14 mouse cellular contexts compared by ENCODE assay signal in the genomic region with DNA sequence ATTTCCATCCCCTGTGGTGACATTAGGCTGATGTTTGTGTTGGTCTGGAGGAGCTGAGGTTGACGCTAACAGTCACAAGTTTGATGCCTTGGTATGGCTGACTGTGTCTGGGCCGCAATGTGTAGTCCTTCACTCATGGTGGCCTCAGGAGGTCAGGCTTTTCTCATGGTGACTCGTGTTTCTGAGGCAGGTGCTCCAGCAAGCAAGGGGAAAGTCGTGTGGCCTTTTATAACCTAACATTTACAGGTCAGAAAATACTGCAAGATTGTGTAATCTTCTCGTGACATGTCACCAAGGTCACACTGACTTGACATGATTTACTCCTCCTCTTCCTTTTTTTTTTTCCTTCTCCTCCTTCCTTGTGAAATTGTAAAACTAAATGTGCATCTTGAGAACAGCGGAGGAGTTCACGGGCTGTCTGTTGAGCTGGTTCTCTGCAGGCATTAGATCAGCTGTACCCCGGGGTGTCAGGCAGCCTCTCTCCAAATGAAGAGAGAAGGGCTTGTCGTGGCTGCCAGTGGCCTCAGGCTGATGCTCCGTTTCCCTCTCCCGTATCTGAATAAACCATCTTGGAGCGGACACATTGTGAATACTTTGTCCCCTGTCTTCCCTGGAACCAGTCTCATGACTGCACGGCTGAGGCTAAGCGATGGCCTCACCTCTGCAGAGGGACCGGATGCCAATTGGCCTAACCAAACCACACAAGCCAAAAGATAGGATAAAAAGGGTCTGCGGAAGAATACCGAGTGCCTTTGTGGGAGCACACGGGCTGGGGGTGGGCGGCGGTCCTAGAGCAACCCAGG. TPM values are rescaled to one million over a fixed set of nuclear protein-coding genes. Genes with fewer than 3 reads are reported as not detected.
DNase-seq lines count a peak whose midpoint lies in the region; ATAC-seq and TF ChIP-seq lines count a peak whose summit lies in the region.
"Had no signal": no experiment of that assay in that cellular context is flagged by ENCODE, and none has a peak within 500 bp of the region (broad histone marks: within the 10 kb centered on the region; RNA-seq: fewer than 3 reads in every experiment).

No protein-coding gene starts in this region.

- no peak overlapping the region for H3K27ac ChIP-seq in intestine, embryonic 14.5 days (ENCODE audit: low read depth)
- no peak overlapping the region for H3K27ac ChIP-seq in intestine, embryonic 16.5 days (ENCODE audit: low read length)
- H3K27ac ChIP-seq in forebrain, embryonic 14.5 days (ENCODE audit: low read depth, low read length) = no peak overlapping the region; the same call in 1 of the 2 replicates
- H3K27ac ChIP-seq in gastrocnemius, adult 2 months = no peak overlapping the region
- H3K27ac ChIP-seq: liver, embryonic 14.5 days; stomach, embryonic 15.5 days had no signal

- H3K9ac ChIP-seq in intestine, embryonic 14.5 days (ENCODE audit: low read length) = no peak overlapping the region
- no peak overlapping the region for H3K9ac ChIP-seq in intestine, embryonic 16.5 days (ENCODE audit: low read depth, low read length)
- peak overlapping the region; percentile 6; the same call in 1 of the 2 replicates for H3K9ac ChIP-seq in forebrain, embryonic 14.5 days (ENCODE audit: low read length)
- H3K9ac ChIP-seq: liver, embryonic 14.5 days; stomach, embryonic 15.5 days had no signal

- no peaks in the 10 kb centered on the region for H3K4me1 ChIP-seq in intestine, embryonic 14.5 days (replicated peaks; ENCODE audit: control insufficient read depth, insufficient read depth, low read length)
- peaks cover 6% of the 10 kb centered on the region for H3K4me1 ChIP-seq in intestine, embryonic 16.5 days (ENCODE audit: control insufficient read depth, insufficient read depth, low read length)
- H3K4me1 ChIP-seq in forebrain, embryonic 14.5 days (ENCODE audit: control insufficient read depth, insufficient read depth, low read length) = 0 out of 2 replicates have a peak, but pooled peaks cover 3% of the 10 kb centered on the region
- H3K4me1 ChIP-seq in lung, adult 2 months (ENCODE audit: control insufficient read depth, insufficient read depth, low read length) = no peaks in the 10 kb centered on the region; the same call in 1 of the 2 replicates

- no peak for ATAC-seq in intestine, embryonic 14.5 days (replicated peaks; ENCODE audit: low FRiP score, low TSS enrichment, low read depth)
- ATAC-seq in intestine, embryonic 16.5 days = no peak
- ATAC-seq in common myeloid progenitor, adult 5-6 weeks (replicated peaks; ENCODE audit: low read depth, poor library complexity, severe bottlenecking) = peak; percentile 64
- no peak for ATAC-seq in forebrain, embryonic 14.5 days
- ATAC-seq: CD4-positive, CD25-positive, alpha-beta regulatory T cell, adult 4 months had no signal

- WGBS in intestine, embryonic 14.5 days = 2% methylated on average over 20 of the region's 20 CpGs
- 4% methylated on average over 17 of the region's 20 CpGs for WGBS in intestine, embryonic 16.5 days
- WGBS in forebrain, embryonic 14.5 days = 7% methylated on average over 20 of the region's 20 CpGs
- 7% methylated on average over 18 of the region's 20 CpGs for WGBS in lung, adult 2 months

- TF ChIP-seq POLR2A in lung, adult 2 months (IDR thresholded peaks at IDR 0.05; ENCODE audit: borderline replicate concordance, extremely low read depth, low read depth, low read length) = no peak

- H3K4me2 ChIP-seq in intestine, embryonic 14.5 days (ENCODE audit: low read length) = no peak overlapping the region
- H3K4me2 ChIP-seq in intestine, embryonic 16.5 days (ENCODE audit: low read depth, low read length) = no peak overlapping the region
- peak overlapping the region; percentile 32 for H3K4me2 ChIP-seq in forebrain, embryonic 14.5 days (ENCODE audit: low read length)
- H3K4me2 ChIP-seq: stomach, embryonic 15.5 days had no signal

- no peak for TF ChIP-seq CTCF in lung, adult 2 months (IDR thresholded peaks at IDR 0.05; ENCODE audit: insufficient read depth, low read length)
- TF ChIP-seq CTCF in gastrocnemius, adult 2 months (IDR thresholded peaks at IDR 0.05) = no peak

- H3K36me3 ChIP-seq in intestine, embryonic 14.5 days (ENCODE audit: control insufficient read depth, insufficient read depth, low read length) = no peaks in the 10 kb centered on the region
- no peaks in the 10 kb centered on the region for H3K36me3 ChIP-seq in intestine, embryonic 16.5 days (ENCODE audit: control insufficient read depth, insufficient read depth, low read length)
- H3K36me3 ChIP-seq in forebrain, embryonic 14.5 days (ENCODE audit: control insufficient read depth, insufficient read depth, low read length) = no peaks in the 10 kb centered on the region
- H3K36me3 ChIP-seq: stomach, embryonic 15.5 days had no signal

- H3K9me3 ChIP-seq in intestine, embryonic 14.5 days (ENCODE audit: control insufficient read depth, low read length) = no peaks in the 10 kb centered on the region
- H3K9me3 ChIP-seq in intestine, embryonic 16.5 days (ENCODE audit: control insufficient read depth, low read length) = no peaks in the 10 kb centered on the region
- H3K9me3 ChIP-seq in forebrain, embryonic 14.5 days (replicated peaks; ENCODE audit: control insufficient read depth, low read length) = no peaks in the 10 kb centered on the region
- H3K9me3 ChIP-seq: stomach, embryonic 15.5 days had no signal

- intact Hi-C loops in gastrocnemius, adult 2 months (cut with DNase I) = no loop called here

- no peak overlapping the region for H3K4me3 ChIP-seq in intestine, embryonic 14.5 days (ENCODE audit: low read depth, low read length)
- no peak overlapping the region for H3K4me3 ChIP-seq in intestine, embryonic 16.5 days (ENCODE audit: low read length)
- no peak overlapping the region for H3K4me3 ChIP-seq in forebrain, embryonic 14.5 days (ENCODE audit: low read depth, low read length)
- no peak overlapping the region for H3K4me3 ChIP-seq in lung, adult 2 months (replicated peaks; ENCODE audit: extremely low read depth, low read depth, low read length)
- no peak overlapping the region for H3K4me3 ChIP-seq in gastrocnemius, adult 2 months
- H3K4me3 ChIP-seq: stomach, embryonic 15.5 days had no signal

- peaks cover 94% of the 10 kb centered on the region for H3K27me3 ChIP-seq in intestine, embryonic 14.5 days (replicated peaks; ENCODE audit: control insufficient read depth, insufficient read depth, low read length)
- peaks cover 72% of the 10 kb centered on the region for H3K27me3 ChIP-seq in intestine, embryonic 16.5 days (replicated peaks; ENCODE audit: control insufficient read depth, insufficient read depth, low read length)
- H3K27me3 ChIP-seq in forebrain, embryonic 14.5 days (replicated peaks; ENCODE audit: control insufficient read depth, insufficient read depth, low read length) = peaks cover 34% of the 10 kb centered on the region

- peak; percentile 57 for DNase-seq in intestine, embryonic 14.5 days (ENCODE audit: low spot score)
- peak; percentile 41 for DNase-seq in forebrain, embryonic 14.5 days (ENCODE audit: low spot score)
- peak; percentile 28 for DNase-seq in neural tube, embryonic 10.5 days (ENCODE audit: extremely low spot score, low spot score)
- DNase-seq in lung, adult 2 months = no peak
- no peak for DNase-seq in gastrocnemius, adult 2 months
- DNase-seq: adrenal gland, adult 8-10 months; kidney, adult 18-20 months; right cerebral cortex, postnatal 4 days; thymus, postnatal 36 days had no signal

RNA-seq across cellular contexts. Expression of a gene that starts 9.9 kb away (rescaled TPM):
- polyA plus RNA-seq in intestine, embryonic 14.5 days (2014; fragmentation: Nextera tagmentation; extraction: Ambion mirVana) = 0.05 and 0.08 TPM in 2 replicates
- polyA plus RNA-seq in intestine, embryonic 16.5 days (2015; fragmentation: Nextera tagmentation; extraction: Ambion mirVana) = 0.07 TPM in 1 of 2 replicates, not detected in the other
- total RNA-seq in common myeloid progenitor, adult 5-6 weeks (2017) = 0.27 TPM in 1 of 2 replicates, not detected in the other
- polyA plus RNA-seq in forebrain, embryonic 14.5 days (2014; fragmentation: Nextera tagmentation; extraction: Ambion mirVana) = 4.1 and 5.9 TPM in 2 replicates
- 0.43 and 0.52 TPM in 2 replicates for polyA plus RNA-seq in lung, adult 2 months (2012; rRNA removed)
- total RNA-seq in gastrocnemius, adult 2 months (2021) = under 1 TPM in 1 of 2 experiments, not detected in 1; 0.08 TPM
- polyA plus RNA-seq: CD4-positive, CD25-positive, alpha-beta regulatory T cell, adult 4 months had no signal

Comparison
In these comparisons a context has a peak if more than half of its experiments do, and no peak if none do; other contexts are left out.
1. DNase-seq: peak in intestine, embryonic 14.5 days (single experiment), forebrain, embryonic 14.5 days (single experiment) and neural tube, embryonic 10.5 days (single experiment); none in lung, adult 2 months (single experiment) and gastrocnemius, adult 2 months (single experiment).